Mouse (Mus musculus): ENCODE measurements at regions not wholly inside any gene's neighbourhood (a gene's known extent, or its start where the extent isn't known, plus 50 kb on each side); places are given as distances from the start of the nearest gene placed in this dataset.

DNA sequence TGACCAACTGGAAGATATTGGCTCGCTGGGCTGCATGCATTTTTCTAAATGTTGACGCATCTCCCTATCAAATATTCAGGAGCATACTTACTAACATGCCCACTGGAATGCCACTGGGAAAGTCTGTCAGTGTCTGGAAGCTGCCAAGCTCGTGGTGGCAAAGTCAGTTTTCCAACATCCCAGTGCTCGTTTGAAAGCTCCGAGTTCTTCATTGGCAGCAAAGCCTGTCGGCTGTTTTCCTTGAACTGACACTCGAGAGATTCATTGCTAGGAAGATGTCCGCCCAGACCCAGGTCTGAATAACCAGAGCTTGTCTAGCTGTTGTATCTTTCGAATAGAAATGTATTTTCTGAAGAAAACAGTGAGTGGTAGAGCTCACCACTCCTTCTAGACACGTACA, 72.1 kb downstream of the Fam43a start:
- no peaks in the 10 kb centered on the region for H3K4me1 ChIP-seq
- ATAC-seq, result no peak

DNA sequence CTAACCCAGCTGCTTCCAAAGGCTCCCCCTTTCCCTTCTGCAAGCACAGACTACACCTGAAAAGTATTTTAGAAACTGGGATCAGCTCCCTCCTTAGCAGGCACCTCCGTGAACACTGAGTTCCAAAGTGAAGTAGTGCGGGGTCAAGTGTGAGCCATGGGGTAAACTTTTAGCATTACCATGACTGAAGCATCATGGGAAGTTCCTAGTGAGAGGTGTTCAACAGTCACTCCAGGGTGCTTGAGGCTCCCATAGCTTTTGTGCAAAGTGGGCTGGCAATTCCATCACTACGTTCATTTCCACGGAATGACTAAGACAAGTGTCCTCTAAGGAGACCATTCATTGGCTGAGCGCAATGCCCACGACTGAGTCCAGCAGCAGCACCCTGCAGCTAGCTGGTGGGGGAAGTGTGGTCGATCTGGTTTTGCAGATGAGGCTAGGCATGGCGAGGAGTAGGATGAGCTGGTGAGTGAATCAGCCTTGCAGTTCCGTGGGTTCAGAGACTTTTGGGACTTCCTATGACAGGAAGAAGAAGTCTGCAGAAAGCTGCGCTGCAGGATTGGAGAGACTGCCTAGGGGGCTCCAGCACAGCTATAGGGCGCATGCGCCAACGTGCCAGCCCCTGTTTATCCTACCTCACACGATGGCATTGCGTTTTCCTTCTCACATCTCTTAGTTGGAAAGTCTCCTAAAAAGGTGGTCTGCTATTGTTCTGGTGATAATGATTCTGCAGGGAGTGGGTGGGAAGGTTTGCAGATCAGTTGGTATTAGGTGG, 73.4 kb downstream of the Fam43a start:
- no peaks in the 10 kb centered on the region for H3K27me3 ChIP-seq
- no peak overlapping the region for H3K4me2 ChIP-seq
- H3K36me3 ChIP-seq (ENCODE audit: poor library complexity, severe bottlenecking), result no peaks in the 10 kb centered on the region
- H3K4me1 ChIP-seq, result no peaks in the 10 kb centered on the region
- no peaks in the 10 kb centered on the region for H3K9me3 ChIP-seq (replicated peaks)
- no peak overlapping the region for H3K4me3 ChIP-seq
- 77% methylated on average over 15 of the region's 15 CpGs for WGBS
- no peak for ATAC-seq
- H3K9ac ChIP-seq, result no peak overlapping the region
- no peak overlapping the region for H3K27ac ChIP-seq

More for the DNA sequence above, 72.1 kb downstream of the Fam43a start:
- no peak overlapping the region for H3K27ac ChIP-seq
- H3K9me3 ChIP-seq (replicated peaks), result no peaks in the 10 kb centered on the region
- no peaks in the 10 kb centered on the region for H3K36me3 ChIP-seq (ENCODE audit: poor library complexity, severe bottlenecking)
- H3K9ac ChIP-seq, result no peak overlapping the region
- no peak overlapping the region for H3K4me3 ChIP-seq
- 79% methylated on average over 10 of the region's 10 CpGs for WGBS
- no peaks in the 10 kb centered on the region for H3K27me3 ChIP-seq
- no peak overlapping the region for H3K4me2 ChIP-seq

DNA sequence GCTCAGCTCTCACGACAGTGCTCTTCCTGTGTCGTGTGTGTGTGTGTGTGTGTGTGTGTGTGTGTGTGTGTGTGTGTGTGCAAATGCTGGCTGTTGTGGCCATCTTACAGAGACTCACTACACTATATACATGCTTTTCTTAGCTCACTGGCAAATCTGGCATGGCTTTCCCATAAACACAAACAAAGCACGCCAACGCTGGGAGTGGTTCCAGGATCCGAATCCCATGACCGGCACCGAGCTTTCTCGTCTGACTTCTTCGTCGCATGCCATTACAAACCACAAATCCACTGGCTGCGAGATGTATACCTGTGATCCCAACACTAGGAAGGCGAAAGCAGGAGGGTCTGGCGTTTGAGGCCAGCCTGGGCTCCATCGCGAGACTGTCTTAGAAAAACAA, 74.1 kb downstream of the Fam43a start:
- ATAC-seq, result no peak

DNA sequence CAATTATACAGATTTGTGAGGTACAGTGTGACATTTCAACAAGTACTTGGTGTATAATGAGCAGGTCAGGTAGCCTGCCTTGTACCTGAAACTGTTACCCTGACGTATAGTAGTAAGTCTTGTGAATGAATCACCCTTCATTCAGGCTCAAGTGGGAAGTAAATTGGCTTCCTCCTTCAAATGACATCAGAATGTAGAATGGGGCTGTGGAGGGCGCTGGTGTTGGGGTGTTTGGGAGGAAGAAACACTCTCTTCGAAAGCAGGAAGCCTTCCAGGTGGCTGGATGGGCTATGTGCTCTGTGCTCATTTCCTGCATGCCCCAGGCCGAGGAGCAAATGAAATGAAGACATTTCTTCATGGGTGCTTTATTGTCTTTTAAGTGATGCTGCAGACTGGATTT, 76.3 kb downstream of the Fam43a start:
- WGBS, result 78% methylated on average over 4 of the region's 4 CpGs
- Histone ChIP-seq H3K4me3 (no peak overlapping the region), H3K9ac (no peak overlapping the region), H3K4me2 (no peak overlapping the region), H3K27ac (no peak overlapping the region), H3K36me3 (ENCODE audit: poor library complexity, severe bottlenecking) (no peaks in the 10 kb centered on the region), H3K9me3 (replicated peaks) (no peaks in the 10 kb centered on the region), H3K27me3 (no peaks in the 10 kb centered on the region), H3K4me1 (no peaks in the 10 kb centered on the region)
- no peak for ATAC-seq

More for the DNA sequence above, 74.1 kb downstream of the Fam43a start:
- 90% methylated on average over 15 of the region's 15 CpGs for WGBS
- Histone ChIP-seq H3K4me2 (no peak overlapping the region), H3K36me3 (ENCODE audit: poor library complexity, severe bottlenecking) (no peaks in the 10 kb centered on the region), H3K27ac (no peak overlapping the region), H3K4me3 (no peak overlapping the region), H3K4me1 (no peaks in the 10 kb centered on the region), H3K9me3 (replicated peaks) (no peaks in the 10 kb centered on the region), H3K27me3 (no peaks in the 10 kb centered on the region), H3K9ac (no peak overlapping the region)

DNA sequence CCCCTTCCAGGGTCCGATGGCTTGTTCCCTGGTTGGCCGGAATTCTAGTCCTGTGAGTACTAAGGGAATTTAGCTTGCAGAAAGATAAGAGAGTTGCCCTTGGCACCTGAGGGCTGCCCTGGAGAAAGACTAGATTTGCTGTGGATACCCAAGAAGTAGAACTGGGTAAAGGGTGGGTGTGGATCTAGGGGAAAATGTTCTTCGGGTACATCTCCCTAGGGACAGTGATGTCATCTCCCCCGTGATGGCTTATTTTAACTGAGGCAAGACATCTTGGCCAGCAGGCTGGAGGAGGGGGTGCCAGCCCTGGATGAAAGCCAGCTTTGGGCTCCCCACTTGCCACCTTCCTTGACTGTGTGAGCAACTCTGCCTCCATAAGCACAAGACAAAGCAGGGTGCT, 77.5 kb downstream of the Fam43a start:
- WGBS, result 96% methylated on average over 4 of the region's 4 CpGs
- no peak overlapping the region for H3K27ac ChIP-seq
- no peaks in the 10 kb centered on the region for H3K27me3 ChIP-seq
- no peaks in the 10 kb centered on the region for H3K36me3 ChIP-seq (ENCODE audit: poor library complexity, severe bottlenecking)
- no peak overlapping the region for H3K4me3 ChIP-seq
- no peak overlapping the region for H3K9ac ChIP-seq
- H3K4me1 ChIP-seq, result no peaks in the 10 kb centered on the region
- H3K4me2 ChIP-seq, result no peak overlapping the region
- H3K9me3 ChIP-seq (replicated peaks), result no peaks in the 10 kb centered on the region
- ATAC-seq, result no peak

DNA sequence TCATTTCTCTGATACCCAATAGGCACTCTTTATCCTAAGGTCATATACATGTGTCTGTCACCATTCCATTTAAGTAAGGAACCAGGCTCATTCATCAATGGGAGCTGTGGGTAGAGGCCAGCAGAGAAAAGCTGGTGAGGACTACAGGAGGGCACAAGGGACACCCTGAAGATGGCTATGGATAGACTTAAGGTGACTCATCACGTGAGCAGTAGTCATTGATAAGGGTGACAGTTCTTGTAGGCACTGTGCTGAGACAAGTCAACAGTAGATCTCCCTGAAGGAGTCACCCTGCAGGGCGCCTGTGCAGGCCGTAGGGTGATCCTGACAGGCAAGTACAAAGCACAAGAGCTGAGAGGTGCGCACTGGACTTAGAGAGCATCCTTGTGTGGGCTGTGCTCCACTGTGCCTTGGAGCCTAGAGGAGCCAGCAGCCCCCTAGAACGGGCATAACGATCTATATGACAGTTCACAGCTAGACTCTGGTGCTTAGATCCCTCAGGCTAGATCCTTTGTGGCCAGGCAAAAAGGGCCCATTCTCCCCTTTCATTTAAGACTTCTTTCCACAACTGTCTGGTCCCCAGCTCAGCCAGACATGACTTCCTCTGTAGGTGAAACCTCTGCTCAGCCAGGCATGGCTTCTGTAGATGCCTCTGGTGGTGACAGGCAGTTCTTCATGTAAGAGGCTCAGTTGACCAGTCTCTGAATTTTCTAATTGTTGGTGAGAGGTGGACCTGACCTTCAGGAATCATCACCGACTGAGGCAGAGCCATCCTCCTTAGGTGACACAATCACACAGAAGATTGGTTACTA, 78.6 kb downstream of the Fam43a start:
- no peaks in the 10 kb centered on the region for H3K36me3 ChIP-seq (ENCODE audit: poor library complexity, severe bottlenecking)
- ATAC-seq, result no peak
- WGBS, result 82% methylated on average over 7 of the region's 7 CpGs
- H3K4me3 ChIP-seq, result no peak overlapping the region
- H3K4me1 ChIP-seq, result no peaks in the 10 kb centered on the region
- H3K27me3 ChIP-seq, result no peaks in the 10 kb centered on the region
- no peaks in the 10 kb centered on the region for H3K9me3 ChIP-seq (replicated peaks)
- H3K27ac ChIP-seq, result no peak overlapping the region
- no peak overlapping the region for H3K9ac ChIP-seq
- H3K4me2 ChIP-seq, result no peak overlapping the region

DNA sequence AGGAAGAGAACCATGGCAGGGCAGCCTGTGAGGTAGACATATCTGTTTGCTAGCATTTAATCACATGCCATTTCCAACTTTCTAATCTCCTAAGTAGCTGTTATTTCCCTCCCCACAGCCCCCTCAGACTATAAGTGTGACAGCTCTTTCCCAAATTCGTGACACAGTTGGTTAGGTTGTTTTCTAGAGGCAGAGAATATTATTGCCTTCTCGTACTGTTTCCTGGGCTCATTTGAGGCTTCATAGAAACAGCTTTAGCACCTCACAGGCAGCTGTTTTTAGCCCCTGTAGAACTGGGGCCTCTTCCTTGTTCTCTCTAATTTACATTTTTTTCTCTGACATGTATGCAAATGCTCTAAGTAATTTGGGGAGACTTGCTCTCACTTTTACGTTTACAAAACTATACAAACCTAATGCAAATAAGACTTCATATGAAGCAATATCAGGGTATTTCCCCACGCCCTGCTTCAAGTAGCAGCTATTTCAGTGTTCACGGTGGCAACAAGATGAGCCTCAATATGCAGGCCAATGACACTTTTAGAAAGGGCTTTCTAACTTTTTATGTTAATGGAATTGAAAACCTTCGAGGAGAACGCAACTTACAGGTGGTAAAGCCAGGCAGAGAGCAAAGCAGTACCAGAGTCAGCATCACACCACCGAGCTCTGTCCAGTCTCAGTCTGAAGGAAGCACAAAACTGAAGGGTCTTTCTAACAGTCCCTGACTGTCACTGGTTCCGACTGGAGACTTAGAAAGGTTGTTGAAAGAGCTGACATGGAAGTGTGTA, 79.4 kb downstream of the Fam43a start:
- H3K4me1 ChIP-seq, result no peaks in the 10 kb centered on the region
- ATAC-seq, result no peak
- H3K27ac ChIP-seq, result no peak overlapping the region
- H3K9me3 ChIP-seq (replicated peaks), result no peaks in the 10 kb centered on the region
- H3K4me2 ChIP-seq, result no peak overlapping the region
- no peak overlapping the region for H3K4me3 ChIP-seq
- H3K9ac ChIP-seq, result no peak overlapping the region
- 85% methylated on average over 9 of the region's 9 CpGs for WGBS
- H3K27me3 ChIP-seq, result no peaks in the 10 kb centered on the region
- no peaks in the 10 kb centered on the region for H3K36me3 ChIP-seq (ENCODE audit: poor library complexity, severe bottlenecking)

DNA sequence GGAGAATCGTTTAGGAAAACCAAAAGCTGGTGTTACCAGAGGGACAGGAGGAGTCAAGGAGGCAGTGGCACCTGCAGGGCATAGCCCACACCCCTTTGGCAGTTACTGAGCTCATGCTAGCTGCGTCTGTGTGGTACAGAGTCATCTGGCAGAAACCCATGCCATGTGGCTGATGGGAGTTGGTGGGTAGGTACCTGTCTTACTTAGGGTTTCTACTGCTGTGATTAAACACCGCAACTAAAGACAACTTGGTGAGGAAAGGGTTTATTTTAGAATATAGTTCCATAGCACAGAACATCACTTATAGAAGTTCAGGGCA, 79.9 kb downstream of the Fam43a start:
- Histone ChIP-seq H3K27me3 (no peaks in the 10 kb centered on the region), H3K9ac (no peak overlapping the region), H3K9me3 (replicated peaks) (no peaks in the 10 kb centered on the region), H3K27ac (no peak overlapping the region), H3K36me3 (ENCODE audit: poor library complexity, severe bottlenecking) (no peaks in the 10 kb centered on the region), H3K4me2 (no peak overlapping the region), H3K4me3 (no peak overlapping the region), H3K4me1 (no peaks in the 10 kb centered on the region)
- no peak for ATAC-seq
- 85% methylated on average over 3 of the region's 3 CpGs for WGBS

DNA sequence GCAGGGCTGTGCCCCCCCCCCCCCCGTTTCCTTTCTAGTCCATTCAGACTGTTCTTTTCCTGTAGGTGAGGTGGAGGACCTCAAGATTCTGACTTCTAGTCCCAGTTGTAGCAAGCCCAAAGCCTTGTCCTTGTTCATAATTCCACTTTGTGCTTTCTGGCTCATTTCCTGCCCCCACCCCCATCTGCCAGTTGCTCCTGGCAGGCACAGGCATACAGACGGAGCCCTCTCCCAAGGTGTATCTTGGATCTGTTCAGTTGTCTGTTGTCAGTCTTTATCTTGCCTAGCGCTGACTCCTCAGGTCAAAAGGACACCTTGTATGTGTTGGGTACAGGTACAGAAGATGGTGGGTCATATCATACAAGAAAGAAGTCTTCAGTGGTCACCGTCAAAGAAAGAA, 81.9 kb downstream of the Fam43a start:
- ATAC-seq, result no peak
- Histone ChIP-seq H3K27ac (no peak overlapping the region), H3K4me1 (no peaks in the 10 kb centered on the region), H3K27me3 (no peaks in the 10 kb centered on the region), H3K9me3 (replicated peaks) (no peaks in the 10 kb centered on the region), H3K4me3 (no peak overlapping the region), H3K4me2 (no peak overlapping the region), H3K36me3 (ENCODE audit: poor library complexity, severe bottlenecking) (no peaks in the 10 kb centered on the region), H3K9ac (no peak overlapping the region)
- WGBS, result 71% methylated on average over 4 of the region's 4 CpGs

DNA sequence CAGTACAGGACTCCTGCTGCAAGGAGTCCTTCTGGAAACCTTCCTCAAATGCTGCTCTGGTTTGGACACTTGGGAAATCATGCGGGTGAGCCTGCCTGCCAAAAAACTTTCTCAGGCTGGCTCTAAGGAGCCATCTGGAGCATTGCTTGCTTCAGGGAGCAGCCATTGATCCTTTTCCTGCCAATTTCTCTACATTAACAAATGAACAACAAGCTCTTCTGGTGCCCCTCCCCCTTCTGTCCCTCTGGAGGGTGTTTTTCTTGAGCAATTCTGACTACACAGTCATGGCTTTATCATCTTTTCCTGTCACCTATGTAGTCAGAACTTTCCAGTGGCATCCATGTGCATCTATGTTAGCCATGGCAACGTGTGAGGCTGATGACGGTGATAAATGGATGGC, 84.5 kb downstream of the Fam43a start:
- no peak overlapping the region for H3K4me2 ChIP-seq

DNA sequence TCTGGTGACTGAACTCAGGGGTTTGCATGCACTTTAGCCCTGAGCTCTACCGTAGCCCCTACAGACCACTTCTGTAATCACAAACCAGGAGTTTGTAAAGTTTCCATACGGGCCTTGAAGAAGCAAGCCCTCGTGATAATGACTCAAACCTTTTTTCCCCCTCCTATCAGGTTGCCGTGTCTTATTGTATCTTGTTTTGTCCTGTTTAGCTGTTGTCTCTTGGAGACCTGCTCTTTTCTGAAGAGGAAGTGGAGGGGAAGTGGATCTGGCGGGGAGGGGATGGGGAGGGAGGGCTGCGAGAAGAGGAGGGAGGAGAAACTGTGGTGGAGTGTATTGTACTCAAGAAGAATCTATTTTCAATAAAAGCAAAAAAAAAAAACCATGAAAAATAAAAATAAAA, 87.0 kb downstream of the Fam43a start:
- no peak overlapping the region for H3K9ac ChIP-seq
- 70% methylated on average over 6 of the region's 6 CpGs for WGBS
- no peak overlapping the region for H3K4me3 ChIP-seq
- H3K4me1 ChIP-seq, result 0 out of 2 replicates have a peak, but pooled peaks cover 3% of the 10 kb centered on the region
- H3K36me3 ChIP-seq (ENCODE audit: poor library complexity, severe bottlenecking), result no peaks in the 10 kb centered on the region
- no peak overlapping the region for H3K27ac ChIP-seq
- no peaks in the 10 kb centered on the region for H3K27me3 ChIP-seq
- ATAC-seq, result no peak
- H3K4me2 ChIP-seq, result no peak overlapping the region
- H3K9me3 ChIP-seq (replicated peaks), result no peaks in the 10 kb centered on the region

More for the DNA sequence above, 84.5 kb downstream of the Fam43a start:
- Histone ChIP-seq H3K4me3 (no peak overlapping the region), H3K9me3 (replicated peaks) (no peaks in the 10 kb centered on the region), H3K36me3 (ENCODE audit: poor library complexity, severe bottlenecking) (no peaks in the 10 kb centered on the region), H3K27me3 (no peaks in the 10 kb centered on the region), H3K9ac (no peak overlapping the region), H3K4me1 (no peaks in the 10 kb centered on the region), H3K27ac (no peak overlapping the region)
- peak; percentile 55; the same call in 1 of the 2 replicates for ATAC-seq
- 87% methylated on average over 3 of the region's 3 CpGs for WGBS

DNA sequence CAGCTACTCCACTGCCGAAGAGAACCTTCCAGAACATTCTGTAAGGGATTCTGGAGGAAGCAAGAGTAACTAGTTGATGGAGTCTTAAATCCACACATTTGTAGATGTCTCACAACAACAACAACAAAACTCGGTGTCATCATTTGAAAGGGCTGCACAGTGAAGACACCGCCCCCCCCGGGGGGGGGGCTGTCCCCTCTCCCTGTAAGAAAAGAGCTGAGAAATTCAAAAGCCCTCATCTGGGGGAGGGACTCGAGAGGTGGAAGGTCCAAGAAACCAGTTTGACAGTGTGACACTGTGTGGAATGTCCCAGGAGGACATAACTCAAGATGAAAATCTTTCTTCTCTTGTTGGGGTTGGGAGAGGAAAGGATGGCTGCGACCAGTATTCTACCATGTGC, 87.7 kb downstream of the Fam43a start:
- no peaks in the 10 kb centered on the region for H3K9me3 ChIP-seq (replicated peaks)
- 0 out of 2 replicates have a peak, but pooled peaks cover 3% of the 10 kb centered on the region for H3K4me1 ChIP-seq
- 83% methylated on average over 6 of the region's 6 CpGs for WGBS
- no peaks in the 10 kb centered on the region for H3K36me3 ChIP-seq (ENCODE audit: poor library complexity, severe bottlenecking)
- no peak for ATAC-seq
- no peak overlapping the region for H3K9ac ChIP-seq
- no peak overlapping the region for H3K4me2 ChIP-seq
- no peak overlapping the region for H3K27ac ChIP-seq
- H3K4me3 ChIP-seq, result no peak overlapping the region
- no peaks in the 10 kb centered on the region for H3K27me3 ChIP-seq
